Mouse (Mus musculus): ENCODE results near the gene Map3k20. TPM values are rescaled to one million over a fixed set of nuclear protein-coding genes. Genes with fewer than 3 reads are reported as not detected.
A peak's percentile ranks its signal among the peaks of the same experiment; 100 is the strongest.

Gene Map3k20
- polyA plus RNA-seq, 1 experiment from 2014 or later: 9.7 TPM

- no peak overlapping the region for H3K9ac ChIP-seq (replicated peaks)
- H3K27me3 ChIP-seq: no peaks in the 10 kb centered on the region
- ATAC-seq (ENCODE audit: insufficient number of reproducible peaks, insufficient read depth, low FRiP score, low TSS enrichment, low read depth): no peak
- peaks cover 18% of the 10 kb centered on the region for H3K4me1 ChIP-seq (replicated peaks)
- H3K4me3 ChIP-seq (replicated peaks): no peak overlapping the region
- H3K4me2 ChIP-seq: no peak overlapping the region
- WGBS: 47% methylated on average over 18 of the region's 18 CpGs
- no peaks in the 10 kb centered on the region for H3K9me3 ChIP-seq
- H3K36me3 ChIP-seq: no peaks in the 10 kb centered on the region
- H3K27ac ChIP-seq: no peak overlapping the region; the same call in 1 of the 2 replicates
These were observed 32.6 kb upstream of the Map3k20 start for GRCm38 (mm10) chr2:72252510-72253505.

- no peaks in the 10 kb centered on the region for H3K9me3 ChIP-seq
- H3K4me1 ChIP-seq (replicated peaks): peaks cover 18% of the 10 kb centered on the region
These were observed 31.6 kb upstream of the Map3k20 start for GRCm38 (mm10) chr2:72253882-72254281.

GRCm38 (mm10) chr2:72254813-72255582, 30.4 kb upstream of the Map3k20 start:
- no peak overlapping the region for H3K9ac ChIP-seq (replicated peaks)
- H3K4me1 ChIP-seq (replicated peaks): peaks cover 18% of the 10 kb centered on the region
- no peak overlapping the region for H3K4me3 ChIP-seq (replicated peaks)
- no peak for ATAC-seq (ENCODE audit: insufficient number of reproducible peaks, insufficient read depth, low FRiP score, low TSS enrichment, low read depth)
- H3K36me3 ChIP-seq: no peaks in the 10 kb centered on the region
- no peaks in the 10 kb centered on the region for H3K9me3 ChIP-seq
- peak overlapping the region; percentile 20; the same call in 1 of the 2 replicates for H3K27ac ChIP-seq
- 26% methylated on average over 14 of the region's 14 CpGs for WGBS
- H3K4me2 ChIP-seq: peak overlapping the region; percentile 47
- H3K27me3 ChIP-seq: no peaks in the 10 kb centered on the region

More at GRCm38 (mm10) chr2:72253882-72254281, 31.6 kb upstream of the Map3k20 start:
- no peak overlapping the region for H3K4me3 ChIP-seq (replicated peaks)
- 0 out of 2 replicates have a peak overlapping the region, but pooled peaks have one; percentile 20 for H3K27ac ChIP-seq
- H3K9ac ChIP-seq (replicated peaks): no peak overlapping the region
- WGBS: 68% methylated on average over 4 of the region's 4 CpGs
- no peaks in the 10 kb centered on the region for H3K27me3 ChIP-seq
- no peaks in the 10 kb centered on the region for H3K36me3 ChIP-seq
- no peak for ATAC-seq (ENCODE audit: insufficient number of reproducible peaks, insufficient read depth, low FRiP score, low TSS enrichment, low read depth)
- no peak overlapping the region for H3K4me2 ChIP-seq

GRCm38 (mm10) chr2:72260704-72261103, 24.7 kb upstream of the Map3k20 start:
- Histone ChIP-seq H3K9ac (replicated peaks) (no peak overlapping the region), H3K27ac (no peak overlapping the region), H3K4me2 (no peak overlapping the region), H3K27me3 (no peaks in the 10 kb centered on the region), H3K36me3 (no peaks in the 10 kb centered on the region), H3K4me1 (replicated peaks) (no peaks in the 10 kb centered on the region), H3K4me3 (replicated peaks) (no peak overlapping the region), H3K9me3 (no peaks in the 10 kb centered on the region)
- no peak for ATAC-seq (ENCODE audit: insufficient number of reproducible peaks, insufficient read depth, low FRiP score, low TSS enrichment, low read depth)
- 92% methylated on average over 1 of the region's 1 CpGs for WGBS

GRCm38 (mm10) chr2:72262814-72263480, 22.5 kb upstream of the Map3k20 start:
- H3K9ac ChIP-seq (replicated peaks): no peak overlapping the region
- H3K4me2 ChIP-seq: no peak overlapping the region
- no peaks in the 10 kb centered on the region for H3K27me3 ChIP-seq
- no peaks in the 10 kb centered on the region for H3K36me3 ChIP-seq
- no peak overlapping the region for H3K27ac ChIP-seq
- no peak for ATAC-seq (ENCODE audit: insufficient number of reproducible peaks, insufficient read depth, low FRiP score, low TSS enrichment, low read depth)
- H3K4me3 ChIP-seq (replicated peaks): no peak overlapping the region
- no peaks in the 10 kb centered on the region for H3K4me1 ChIP-seq (replicated peaks)
- H3K9me3 ChIP-seq: 0 out of 2 replicates have a peak, but pooled peaks cover 4% of the 10 kb centered on the region
- WGBS: 87% methylated on average over 6 of the region's 6 CpGs

- Histone ChIP-seq H3K27ac (no peak overlapping the region), H3K9me3 (0 out of 2 replicates have a peak, but pooled peaks cover 4% of the 10 kb centered on the region), H3K36me3 (no peaks in the 10 kb centered on the region), H3K9ac (replicated peaks) (no peak overlapping the region), H3K4me3 (replicated peaks) (no peak overlapping the region), H3K4me2 (no peak overlapping the region), H3K4me1 (replicated peaks) (no peaks in the 10 kb centered on the region), H3K27me3 (no peaks in the 10 kb centered on the region)
- no peak for ATAC-seq (ENCODE audit: insufficient number of reproducible peaks, insufficient read depth, low FRiP score, low TSS enrichment, low read depth)
- WGBS: 90% methylated on average over 6 of the region's 6 CpGs
These were observed 18.0 kb upstream of the Map3k20 start for GRCm38 (mm10) chr2:72267390-72267789.

GRCm38 (mm10) chr2:72269651-72270341, 15.6 kb upstream of the Map3k20 start:
- WGBS: 80% methylated on average over 4 of the region's 4 CpGs
- H3K9ac ChIP-seq (replicated peaks): no peak overlapping the region
- no peak overlapping the region for H3K4me2 ChIP-seq
- ATAC-seq (ENCODE audit: insufficient number of reproducible peaks, insufficient read depth, low FRiP score, low TSS enrichment, low read depth): no peak
- H3K27me3 ChIP-seq: no peaks in the 10 kb centered on the region
- H3K4me3 ChIP-seq (replicated peaks): no peak overlapping the region
- H3K4me1 ChIP-seq (replicated peaks): no peaks in the 10 kb centered on the region
- H3K27ac ChIP-seq: no peak overlapping the region
- H3K36me3 ChIP-seq: no peaks in the 10 kb centered on the region
- 0 out of 2 replicates have a peak, but pooled peaks cover 4% of the 10 kb centered on the region for H3K9me3 ChIP-seq

GRCm38 (mm10) chr2:72278247-72278873, 7.1 kb upstream of the Map3k20 start:
- Histone ChIP-seq H3K9ac (replicated peaks) (no peak overlapping the region), H3K27me3 (no peaks in the 10 kb centered on the region), H3K9me3 (no peaks in the 10 kb centered on the region), H3K4me2 (no peak overlapping the region), H3K4me1 (replicated peaks) (0 out of 2 replicates have a peak, but pooled peaks cover 5% of the 10 kb centered on the region), H3K36me3 (no peaks in the 10 kb centered on the region), H3K4me3 (replicated peaks) (no peak overlapping the region), H3K27ac (no peak overlapping the region)
- ATAC-seq (ENCODE audit: insufficient number of reproducible peaks, insufficient read depth, low FRiP score, low TSS enrichment, low read depth): no peak
- WGBS: 49% methylated on average over 4 of the region's 4 CpGs

GRCm38 (mm10) chr2:72280524-72280923, 4.9 kb upstream of the Map3k20 start:
- Histone ChIP-seq H3K27ac (no peak overlapping the region), H3K4me3 (replicated peaks) (no peak overlapping the region), H3K4me2 (no peak overlapping the region), H3K9ac (replicated peaks) (no peak overlapping the region), H3K4me1 (replicated peaks) (0 out of 2 replicates have a peak, but pooled peaks cover 7% of the 10 kb centered on the region), H3K9me3 (no peaks in the 10 kb centered on the region), H3K27me3 (no peaks in the 10 kb centered on the region), H3K36me3 (no peaks in the 10 kb centered on the region)
- no peak for ATAC-seq (ENCODE audit: insufficient number of reproducible peaks, insufficient read depth, low FRiP score, low TSS enrichment, low read depth)
- WGBS: 90% methylated on average over 5 of the region's 5 CpGs

- H3K4me3 ChIP-seq (replicated peaks): no peak overlapping the region
- no peaks in the 10 kb centered on the region for H3K27me3 ChIP-seq
- 0 out of 2 replicates have a peak, but pooled peaks cover 5% of the 10 kb centered on the region for H3K4me1 ChIP-seq (replicated peaks)
- H3K4me2 ChIP-seq: no peak overlapping the region
- H3K9ac ChIP-seq (replicated peaks): no peak overlapping the region
- H3K36me3 ChIP-seq: no peaks in the 10 kb centered on the region
- ATAC-seq (ENCODE audit: insufficient number of reproducible peaks, insufficient read depth, low FRiP score, low TSS enrichment, low read depth): no peak
- no peaks in the 10 kb centered on the region for H3K9me3 ChIP-seq
- no peak overlapping the region for H3K27ac ChIP-seq
- 88% methylated on average over 14 of the region's 14 CpGs for WGBS
These were observed 3.5 kb upstream of the Map3k20 start for GRCm38 (mm10) chr2:72281971-72282370.

All from limb, embryonic 12.5 days (tissue).